Mouse (Mus musculus): ENCODE measurements around the gene Nqo1.

- no peak for TF ChIP-seq MAX (IDR thresholded peaks at IDR 0.05; ENCODE audit: low read depth)
- TF ChIP-seq USF1 (IDR thresholded peaks at IDR 0.05; ENCODE audit: low read depth), result no peak
- TF ChIP-seq POLR2A (IDR thresholded peaks at IDR 0.05; ENCODE audit: insufficient read length, low read depth), result no peak
- TF ChIP-seq MYOG (IDR thresholded peaks at IDR 0.05; ENCODE audit: control insufficient read depth in 1 of 3, insufficient read depth in 1 of 3, insufficient read length in 2 of 3, low read depth in 2 of 3), result no peak
Observed at GRCm38 (mm10) chr8:107425230-107425597, 22.2 kb upstream of the Nqo1 start.

Measured in myocyte (in vitro differentiated cells).